Mouse (Mus musculus): ENCODE measurements at regions not wholly inside any gene's neighbourhood (a gene's known extent, or its start where the extent isn't known, plus 50 kb on each side); places are given as distances from the start of the nearest gene placed in this dataset.

- no peak for DNase-seq
Observed at GRCm38 (mm10) chr9:47279410-47279809, 250.6 kb upstream of the Cadm1 start.

DNA sequence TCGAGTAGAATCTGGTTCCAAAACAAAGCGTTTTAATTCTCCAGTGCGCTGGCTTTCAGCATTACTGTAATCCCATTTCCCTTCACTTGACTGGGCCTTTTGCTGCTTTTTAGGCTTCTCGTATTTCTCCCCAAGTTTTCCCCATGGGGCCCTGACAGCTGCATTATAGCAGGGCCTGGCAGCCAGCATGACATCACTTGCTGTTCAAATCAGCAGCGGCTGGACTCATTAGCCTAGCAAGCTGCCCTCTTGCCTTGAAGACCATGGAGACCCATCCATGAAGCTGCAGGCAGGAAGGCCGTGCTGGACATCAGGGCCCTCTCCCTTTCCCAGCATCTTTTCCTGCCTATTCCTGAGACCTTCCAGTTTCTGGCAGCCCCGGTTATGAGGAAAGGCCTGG, 249.8 kb upstream of the Cadm1 start:
- peak; percentile 59 for DNase-seq

DNA sequence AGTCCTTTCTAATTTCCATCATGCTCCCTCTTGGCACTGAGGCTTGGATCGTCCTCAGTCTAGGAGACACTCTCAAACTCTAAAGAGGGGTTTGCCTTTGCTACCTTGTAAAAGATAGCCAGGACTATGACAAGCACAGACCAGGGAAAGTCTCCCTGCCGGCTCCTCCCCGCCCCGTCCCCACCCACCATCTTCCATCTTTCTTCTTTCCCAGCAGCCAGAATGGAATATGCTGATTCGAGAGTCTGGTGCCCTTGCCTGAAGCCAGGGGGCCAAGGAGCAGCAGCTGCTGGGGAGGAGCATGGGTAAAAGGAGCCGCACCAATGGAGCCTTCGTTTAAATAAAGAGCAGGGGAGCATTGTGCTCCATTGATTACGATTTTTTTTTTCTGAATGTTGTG, 249.4 kb upstream of the Cadm1 start:
- no peak for DNase-seq

- no peak for DNase-seq
Observed at GRCm38 (mm10) chr9:47283746-47284455, 246.1 kb upstream of the Cadm1 start.

DNA sequence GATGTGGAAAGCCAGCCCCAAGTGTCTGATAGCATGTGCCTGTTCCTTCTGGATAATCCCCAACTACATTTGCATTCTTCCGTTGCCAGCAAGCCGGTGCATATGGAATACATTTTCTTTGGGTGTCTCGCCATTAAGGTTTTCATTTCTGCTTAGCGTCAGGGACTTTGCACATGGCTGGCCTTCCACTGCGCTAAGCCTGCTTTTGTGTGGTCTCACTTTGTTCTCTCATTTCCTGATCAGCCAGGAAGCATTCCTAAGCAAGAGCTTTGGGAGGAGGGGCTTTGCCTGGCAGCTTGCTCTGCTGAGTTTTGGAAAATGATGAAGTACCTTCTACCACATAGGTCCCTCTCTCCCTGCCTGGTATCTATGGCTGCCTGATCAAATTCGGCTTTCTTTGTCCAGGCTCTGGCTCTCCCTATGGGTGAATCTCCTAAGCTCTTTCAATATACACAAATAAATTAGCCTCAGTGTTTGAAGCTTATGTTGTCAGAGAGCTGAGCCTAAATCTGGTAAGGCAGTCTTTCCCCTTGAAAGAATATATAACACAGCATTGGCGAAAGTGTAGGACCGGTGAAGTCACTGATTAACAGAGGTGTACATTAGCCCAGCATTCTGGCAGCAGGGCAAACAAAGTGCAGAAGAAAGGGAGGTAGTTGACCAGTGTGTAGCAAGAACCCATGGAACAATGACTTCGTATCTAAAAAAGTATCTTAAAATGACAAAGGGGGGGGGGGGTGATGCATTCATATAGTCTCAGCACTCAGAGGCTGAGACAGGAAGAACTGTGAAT, 242.8 kb upstream of the Cadm1 start:
- DNase-seq: no peak

GRCm38 (mm10) chr9:47288587-47289199, 241.3 kb upstream of the Cadm1 start:
- no peak for DNase-seq

GRCm38 (mm10) chr9:47300633-47301032, 229.3 kb upstream of the Cadm1 start:
- DNase-seq: no peak

DNA sequence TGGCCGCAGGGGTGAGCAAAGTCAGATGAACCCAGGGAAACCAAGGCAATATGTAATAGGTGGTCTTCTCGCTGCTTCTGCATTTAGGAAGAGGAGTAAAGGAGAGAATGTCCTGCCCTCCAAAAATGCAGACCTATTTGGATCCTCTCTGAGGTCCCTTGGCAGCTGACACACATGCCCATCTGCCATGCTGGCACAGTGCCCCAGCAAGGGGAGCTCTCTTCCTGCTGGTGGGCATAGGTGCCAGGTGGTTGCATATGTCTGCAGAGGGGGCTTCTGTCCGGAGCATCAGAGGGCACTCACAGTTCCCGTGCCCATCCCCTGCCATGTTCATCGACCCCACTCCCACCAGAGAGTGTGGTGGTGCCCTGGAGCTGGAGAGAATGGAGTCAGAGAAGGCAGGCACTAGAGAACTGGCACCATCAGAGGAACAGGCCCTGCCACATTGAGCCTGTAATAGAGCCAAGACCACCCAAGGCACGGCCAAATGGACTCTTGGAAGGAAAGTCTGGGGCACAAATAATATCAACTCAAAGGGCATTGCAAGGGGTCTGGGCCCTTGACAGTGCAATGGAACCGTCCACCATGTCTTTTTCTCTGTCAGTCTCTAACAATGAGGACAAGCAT, 222.7 kb upstream of the Cadm1 start:
- DNase-seq: no peak

DNA sequence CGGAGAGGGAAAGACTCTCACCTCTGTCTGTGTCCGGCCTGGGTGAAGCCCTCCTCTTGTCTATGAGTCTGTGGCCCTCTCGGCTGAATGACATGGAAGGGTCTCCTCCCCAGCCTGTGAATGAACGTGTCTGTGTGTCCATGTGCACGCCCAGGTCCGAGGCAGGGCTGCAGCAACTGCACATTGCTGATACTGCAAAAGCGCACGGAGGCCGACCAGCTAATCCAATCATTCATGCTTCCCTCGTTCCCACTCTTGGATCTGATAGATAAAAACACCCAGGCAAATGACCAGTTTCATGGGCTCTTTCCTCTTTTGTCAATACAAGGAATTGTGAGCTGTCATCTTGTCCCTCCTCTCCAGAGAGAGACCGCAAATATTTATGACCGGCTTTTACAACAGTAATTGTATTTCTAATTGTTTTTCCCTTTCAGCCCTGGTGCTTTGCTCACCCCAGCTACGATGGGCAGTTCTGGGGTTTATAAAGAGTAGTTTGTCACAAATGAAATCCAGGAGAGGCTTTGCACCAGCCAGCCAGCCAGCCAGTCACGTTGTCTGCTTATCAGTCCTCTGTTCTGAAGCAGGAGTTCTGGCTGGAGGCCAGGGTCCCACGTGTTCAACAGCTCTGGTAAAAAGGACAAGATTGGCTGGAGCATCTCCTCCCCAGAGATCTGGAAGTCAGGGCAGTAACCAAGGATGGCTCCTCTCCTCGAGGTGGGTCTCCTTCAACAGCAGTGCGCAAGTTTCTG, 222.0 kb upstream of the Cadm1 start:
- DNase-seq: peak; percentile 17

DNA sequence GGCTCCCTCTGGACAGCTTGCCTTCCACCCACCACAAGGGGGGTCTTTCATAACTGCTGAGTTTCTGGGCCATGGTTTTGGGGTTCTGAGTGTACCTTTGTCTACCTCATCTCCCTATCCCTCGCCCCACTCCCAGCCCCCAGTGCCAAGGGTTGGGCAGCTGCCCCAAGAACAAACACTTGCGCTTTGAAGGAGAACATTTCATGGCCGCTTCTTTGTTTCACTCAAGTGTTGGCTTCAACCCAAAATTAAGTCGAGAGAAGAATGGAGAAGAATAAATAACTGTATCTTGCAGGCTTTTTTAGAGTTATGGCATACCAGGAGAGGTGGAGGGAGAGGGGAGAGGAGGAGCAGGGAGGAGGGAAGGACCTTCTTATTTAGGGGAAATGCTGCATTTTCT, 216.5 kb upstream of the Cadm1 start:
- DNase-seq: no peak

GRCm38 (mm10) chr9:47314236-47314635, 215.7 kb upstream of the Cadm1 start:
- no peak for DNase-seq

DNA sequence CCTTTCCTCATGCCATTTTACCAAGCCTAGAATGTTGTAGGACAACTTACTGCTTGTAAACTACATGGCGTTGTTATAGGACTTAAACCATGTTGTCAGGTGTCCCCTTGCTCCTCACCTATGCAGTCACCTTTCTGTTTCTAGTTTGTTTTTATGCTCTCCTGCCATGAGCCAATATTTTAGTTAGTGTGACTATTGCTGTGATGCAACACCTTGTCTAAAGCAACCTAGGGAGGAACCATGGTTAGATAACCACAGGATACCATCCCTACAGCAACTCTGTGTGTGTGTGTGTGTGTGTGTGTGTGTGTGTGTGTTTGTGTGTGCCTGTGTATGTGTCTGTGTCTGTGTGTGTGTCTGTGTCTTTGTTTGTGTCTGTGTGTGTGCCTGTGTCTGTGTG, 209.6 kb upstream of the Cadm1 start:
- no peak for DNase-seq

GRCm38 (mm10) chr9:47321106-47321789, 208.7 kb upstream of the Cadm1 start:
- DNase-seq: no peak

GRCm38 (mm10) chr9:47322293-47322692, 207.7 kb upstream of the Cadm1 start:
- DNase-seq: no peak

GRCm38 (mm10) chr9:47323051-47323450, 206.9 kb upstream of the Cadm1 start:
- no peak for DNase-seq

- no peak for DNase-seq
Observed at GRCm38 (mm10) chr9:47327575-47327974, 202.4 kb upstream of the Cadm1 start.

DNA sequence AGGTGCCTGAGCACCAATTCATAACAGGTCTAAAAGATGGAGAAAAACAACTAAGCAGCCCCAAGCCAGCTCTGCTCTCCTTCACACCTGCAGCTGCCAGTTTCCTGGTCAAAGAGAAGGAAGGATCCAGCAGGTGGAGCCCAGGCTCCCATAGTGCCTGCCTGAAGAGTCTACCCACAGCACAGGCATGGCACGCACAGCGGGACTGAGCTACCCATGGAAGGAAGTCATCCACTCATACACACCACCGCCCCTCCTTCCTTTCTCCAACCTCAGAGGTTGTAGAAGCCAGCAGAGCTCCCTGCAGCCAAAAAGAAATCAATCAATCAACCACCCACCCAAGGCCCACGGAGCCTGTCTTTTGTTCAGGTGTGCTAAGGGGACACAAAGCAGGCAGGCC, 197.0 kb upstream of the Cadm1 start:
- DNase-seq: peak; percentile 15

- no peak for DNase-seq
Observed at GRCm38 (mm10) chr9:47338221-47338620, 191.8 kb upstream of the Cadm1 start.

GRCm38 (mm10) chr9:47346527-47347111, 183.4 kb upstream of the Cadm1 start:
- DNase-seq: no peak

- DNase-seq: no peak
Observed at GRCm38 (mm10) chr9:47350301-47350700, 179.7 kb upstream of the Cadm1 start.

DNA sequence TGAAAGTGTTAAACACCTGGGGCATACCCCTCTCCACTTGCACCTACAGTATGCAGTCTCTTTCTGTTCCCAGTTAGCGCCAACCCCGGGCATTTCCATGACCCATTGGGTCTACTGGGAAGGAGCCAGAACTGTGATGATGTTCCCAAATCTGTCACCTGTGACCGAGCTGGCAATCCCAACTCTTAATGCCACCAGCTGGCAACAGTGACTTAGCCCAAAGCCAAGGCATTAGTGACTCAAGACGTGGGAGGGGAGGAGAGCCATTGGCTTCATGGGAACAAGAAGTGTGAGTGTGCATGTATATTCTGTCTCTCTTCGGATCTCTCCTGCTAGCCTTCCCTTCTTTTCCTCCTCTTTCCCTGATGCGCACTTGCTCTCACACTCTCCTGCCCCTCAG, 178.9 kb upstream of the Cadm1 start:
- DNase-seq: no peak

- peak; percentile 27 for DNase-seq
Observed at GRCm38 (mm10) chr9:47353017-47353416, 177.0 kb upstream of the Cadm1 start.

All from kidney, postnatal 14 days (tissue).